Mouse (Mus musculus) spleen, adult 2 months (tissue): ENCODE measurements around the gene Tbx10.

Experiments
- CTCF ChIP-seq: fragments of 200-500 bp; IDR thresholded peaks from 2 replicates; pipeline ENCODE4 v1.5.1; 2011; ENCODE audit warnings: mild to moderate bottlenecking, inconsistent platforms; ENCODE audit not compliant: insufficient read depth, insufficient read length, insufficient replicate concordance; ENCODE audit errors: extremely low read depth
- POLR2A ChIP-seq: fragments of 200-500 bp; IDR thresholded peaks from 2 replicates; pipeline ENCODE4 v1.6.1; 2011; ENCODE audit warnings: low read depth, low read length, inconsistent platforms

- TF ChIP-seq CTCF: no peak
- TF ChIP-seq POLR2A: no peak
Observed at GRCm38 (mm10) chr19:3947813-3948212, 44.7 kb upstream of the Tbx10 start.
